Mouse (Mus musculus): Measurements from ENCODE around the gene Dapk2. TPM values are rescaled to one million over a fixed set of nuclear protein-coding genes. Genes with fewer than 3 reads are reported as not detected.
A peak's percentile ranks its signal among the peaks of the same experiment; 100 is the strongest.

Dapk2 gene
- total RNA-seq, 2 experiments from 2014 or later: 0.83 to 0.84 TPM

DNA sequence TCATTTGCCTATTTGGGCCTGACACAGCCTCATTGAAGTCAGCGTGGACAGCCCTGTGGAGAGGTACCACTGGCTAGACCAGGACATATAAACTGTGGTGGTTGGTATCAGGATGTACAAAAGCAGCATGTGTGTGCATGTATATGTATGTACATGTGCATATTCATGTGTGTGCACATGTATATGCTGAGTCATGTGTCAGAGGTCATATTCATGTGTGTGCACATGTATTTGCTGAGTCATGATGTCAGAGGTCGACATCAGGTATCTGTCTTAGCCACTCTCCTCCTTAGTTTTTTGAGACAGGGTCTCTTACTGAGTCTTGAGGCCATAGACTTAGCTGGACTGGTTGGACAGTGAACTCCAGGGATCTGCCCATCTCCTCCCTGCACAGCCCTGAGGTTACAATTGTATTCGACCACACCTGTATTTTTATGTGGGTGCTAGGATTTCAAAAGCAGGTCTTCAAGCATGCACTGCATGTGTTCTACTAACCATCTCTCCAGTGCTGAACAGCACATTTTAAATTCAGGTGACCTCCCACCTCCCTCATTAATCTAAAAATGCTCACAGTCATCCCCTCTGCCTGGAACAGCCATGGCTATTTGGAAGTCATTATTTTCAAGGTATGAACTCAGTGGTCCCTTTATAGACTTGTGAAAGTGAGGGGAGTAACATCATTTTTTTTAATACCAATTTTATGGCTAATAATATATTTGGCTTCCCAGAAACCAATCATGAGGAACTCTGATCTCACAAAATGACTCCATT is 146.5 kb downstream of the Dapk2 start:
- ATAC-seq (replicated peaks; ENCODE audit: poor library complexity): no peak

DNA sequence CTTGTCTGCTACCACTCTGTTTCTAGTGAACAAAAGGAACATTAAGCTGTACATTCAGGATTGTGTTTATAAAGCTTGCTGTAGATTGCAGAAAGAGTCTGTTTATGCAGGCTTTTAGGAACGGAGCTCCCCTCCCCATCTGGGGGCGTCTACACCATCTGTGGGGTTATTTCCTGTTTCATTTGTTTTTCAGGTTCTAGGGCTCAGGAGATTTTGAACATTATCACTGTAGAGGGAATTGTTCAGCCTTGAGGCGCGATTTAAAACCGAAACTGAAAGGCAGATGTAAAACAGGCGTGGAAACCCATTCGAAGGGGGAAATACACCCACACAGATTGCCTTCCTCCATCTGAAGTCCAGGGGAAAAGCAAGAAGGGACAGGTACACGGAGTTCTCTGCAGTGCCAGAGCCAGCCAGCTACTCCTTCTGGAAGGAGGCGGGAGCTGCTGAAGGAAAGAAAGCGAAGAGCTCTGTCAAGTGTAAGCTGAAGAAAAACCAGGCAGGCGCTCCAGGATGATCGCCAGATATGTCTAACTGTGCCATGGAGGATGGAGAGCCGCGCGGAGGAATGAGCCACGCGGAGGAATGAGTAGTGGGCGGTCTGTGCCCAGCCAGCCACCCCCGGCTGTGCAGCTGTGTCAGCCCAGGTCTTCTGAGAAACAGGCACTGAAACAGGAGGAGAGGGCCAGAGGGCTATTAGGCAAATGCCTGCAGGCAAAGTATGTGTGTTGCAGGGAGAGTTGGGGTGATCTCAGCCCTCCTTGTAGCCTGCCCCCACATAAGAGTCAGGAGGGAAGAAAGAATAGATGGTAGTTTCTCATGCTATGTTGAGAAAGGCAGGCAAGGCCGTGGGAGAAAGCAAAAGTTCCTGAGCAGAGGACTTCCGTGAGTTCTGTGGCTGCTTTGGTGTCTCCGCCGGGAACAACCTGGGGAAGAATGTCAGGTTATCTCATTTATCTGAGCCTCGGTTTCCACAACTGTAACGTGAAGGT is 147.4 kb downstream of the Dapk2 start:
- ATAC-seq (replicated peaks; ENCODE audit: poor library complexity): peak; percentile 28; the same call in 1 of the 2 replicates

DNA sequence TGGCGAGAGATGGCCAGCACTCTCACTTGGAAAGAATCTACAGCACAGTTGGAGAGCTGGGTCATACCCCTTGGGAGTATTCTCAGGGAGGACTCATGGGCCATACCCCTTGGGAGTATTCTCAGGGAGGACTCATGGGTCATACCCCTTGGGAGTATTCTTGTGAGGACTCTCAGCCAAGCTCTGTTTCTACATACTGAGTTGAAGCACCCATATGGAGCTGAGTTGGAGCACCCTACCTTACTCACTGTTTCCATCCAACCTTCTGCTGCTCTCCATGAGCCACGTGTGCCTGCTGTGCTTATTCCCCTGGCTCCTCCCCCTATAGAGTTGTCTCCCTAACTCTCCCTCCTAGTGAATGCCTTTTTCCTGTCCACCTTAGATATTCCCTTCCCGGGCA is 148.4 kb downstream of the Dapk2 start:
- no peak for ATAC-seq (replicated peaks; ENCODE audit: poor library complexity)

DNA sequence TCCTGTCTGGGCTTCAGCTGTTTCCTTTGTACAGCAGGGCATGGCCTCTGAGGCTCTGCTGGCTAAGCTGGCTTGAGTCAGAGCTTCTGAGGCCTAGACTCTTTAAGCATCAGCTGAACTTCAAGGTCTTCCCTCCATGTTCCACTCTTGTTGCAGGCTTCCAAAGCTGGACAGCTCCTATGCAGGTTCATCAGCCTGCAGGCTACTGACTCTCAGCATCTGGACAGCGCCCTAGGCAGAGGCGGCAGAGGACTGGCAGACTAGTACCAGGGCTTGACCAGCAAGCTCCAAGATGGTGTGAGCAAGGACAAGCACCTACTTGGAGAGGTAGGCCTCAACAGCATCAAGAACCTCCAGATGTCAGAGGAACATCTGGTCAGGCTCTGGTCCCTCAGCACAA is 149.3 kb downstream of the Dapk2 start:
- peak; percentile 96 for ATAC-seq (replicated peaks; ENCODE audit: poor library complexity)

DNA sequence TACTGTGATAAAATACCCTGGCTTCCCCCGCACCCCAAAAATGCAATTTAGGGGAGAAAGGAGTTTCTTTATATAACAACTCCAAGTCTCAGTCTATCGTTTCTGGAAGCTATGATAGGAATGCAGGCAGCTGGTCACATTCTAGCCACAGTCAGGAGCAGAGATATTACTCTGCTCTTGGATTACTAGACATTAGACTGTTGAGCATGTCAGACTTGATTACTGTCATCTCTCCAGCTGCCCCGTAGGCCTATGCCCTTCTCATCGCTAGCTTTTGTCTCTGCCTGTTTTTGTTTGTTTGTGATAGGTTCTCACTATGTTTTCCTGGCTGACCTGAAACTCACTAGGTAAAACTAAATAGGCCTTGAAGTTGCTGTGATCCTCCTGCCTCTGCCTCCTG is 150.7 kb downstream of the Dapk2 start:
- no peak for ATAC-seq (replicated peaks; ENCODE audit: poor library complexity)

DNA sequence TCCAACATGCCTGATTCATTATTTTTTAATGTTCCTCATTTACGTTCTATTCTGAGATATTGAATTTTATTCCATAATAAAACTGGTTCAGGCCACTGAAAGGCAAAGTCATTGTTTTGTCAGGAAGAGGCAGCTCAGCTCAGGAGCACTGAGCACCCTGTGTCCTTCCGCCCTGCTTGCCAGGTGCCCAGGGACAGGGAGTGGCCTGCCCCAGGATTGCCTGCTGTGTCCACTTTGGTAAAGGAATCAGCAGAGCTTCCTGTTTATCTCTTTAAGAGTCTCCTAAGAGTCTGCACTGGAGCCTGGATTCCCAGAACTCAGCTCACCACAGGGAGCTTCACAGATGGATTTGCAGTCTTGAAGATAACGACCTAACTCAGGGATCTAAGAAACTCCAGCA is 153.4 kb downstream of the Dapk2 start:
- ATAC-seq (replicated peaks; ENCODE audit: poor library complexity): no peak

DNA sequence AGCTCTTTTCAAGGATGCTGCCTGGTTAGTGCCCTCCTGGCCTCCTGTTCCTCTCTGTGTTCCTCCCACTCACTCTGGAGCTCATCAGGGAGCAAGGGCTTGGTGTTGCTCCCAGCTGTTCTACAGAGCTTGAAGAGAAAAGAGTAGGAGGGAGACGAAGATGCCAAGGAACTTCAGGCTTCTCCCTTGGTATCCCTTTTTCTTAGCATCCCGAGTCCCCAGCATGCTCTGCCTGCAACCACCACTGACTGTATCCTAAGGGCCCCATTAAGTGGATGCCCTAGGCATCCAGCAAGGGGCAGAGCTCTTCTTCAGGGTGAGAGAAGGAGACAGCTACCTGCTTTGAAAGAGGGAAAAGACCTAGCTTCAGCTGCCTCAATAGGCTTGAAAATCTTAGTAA is 158.6 kb downstream of the Dapk2 start:
- ATAC-seq (replicated peaks; ENCODE audit: poor library complexity): no peak

Other genes with a start within 250 kb of the Dapk2 start
- gene Trip4, start 249.4 kb upstream of the Dapk2 start, total RNA-seq (2015): 15.1 and 17.0 TPM in 2 replicates
- 18.4 and 21.1 TPM in 2 replicates for gene Trip4, start 249.4 kb upstream of the Dapk2 start, total RNA-seq (2017)
- 18.9 and 26.5 TPM in 2 replicates for gene Csnk1g1, start 249.3 kb upstream of the Dapk2 start, total RNA-seq (2015)
- 8.7 and 15.6 TPM in 2 replicates for gene Csnk1g1, start 249.3 kb upstream of the Dapk2 start, total RNA-seq (2017)
- 466 and 518 TPM in 2 replicates for gene Ppib, start 98.0 kb upstream of the Dapk2 start, total RNA-seq (2015)
- gene Ppib, start 98.0 kb upstream of the Dapk2 start, total RNA-seq (2017): 761 and 799 TPM in 2 replicates
- gene Snx22, start 88.5 kb upstream of the Dapk2 start, total RNA-seq (2015): 0.17 and 0.37 TPM in 2 replicates
- gene Snx22, start 88.5 kb upstream of the Dapk2 start, total RNA-seq (2017): 0.81 and 0.96 TPM in 2 replicates
- gene Snx1, start 31.6 kb upstream of the Dapk2 start, total RNA-seq (2015): 54.4 and 54.8 TPM in 2 replicates
- gene Snx1, start 31.6 kb upstream of the Dapk2 start, total RNA-seq (2017): 104 and 107 TPM in 2 replicates
- 306 and 323 TPM in 2 replicates for gene Ciao2a, start 31.6 kb upstream of the Dapk2 start, total RNA-seq (2015)
- gene Ciao2a, start 31.6 kb upstream of the Dapk2 start, total RNA-seq (2017): 166 and 204 TPM in 2 replicates
- gene Herc1, start 192.2 kb downstream of the Dapk2 start, total RNA-seq (2015): 33.4 and 39.9 TPM in 2 replicates
- 41.7 and 60.1 TPM in 2 replicates for gene Herc1, start 192.2 kb downstream of the Dapk2 start, total RNA-seq (2017)

All from megakaryocyte progenitor cell, adult 5-6 weeks (primary cell).